Mouse (Mus musculus): ENCODE data around the gene Pafah1b2. TPM values are rescaled to one million over a fixed set of nuclear protein-coding genes. Genes with fewer than 3 reads are reported as not detected.

Pafah1b2 gene
- polyA plus RNA-seq, 1 experiment from 2014 or later, result 156 TPM

DNA sequence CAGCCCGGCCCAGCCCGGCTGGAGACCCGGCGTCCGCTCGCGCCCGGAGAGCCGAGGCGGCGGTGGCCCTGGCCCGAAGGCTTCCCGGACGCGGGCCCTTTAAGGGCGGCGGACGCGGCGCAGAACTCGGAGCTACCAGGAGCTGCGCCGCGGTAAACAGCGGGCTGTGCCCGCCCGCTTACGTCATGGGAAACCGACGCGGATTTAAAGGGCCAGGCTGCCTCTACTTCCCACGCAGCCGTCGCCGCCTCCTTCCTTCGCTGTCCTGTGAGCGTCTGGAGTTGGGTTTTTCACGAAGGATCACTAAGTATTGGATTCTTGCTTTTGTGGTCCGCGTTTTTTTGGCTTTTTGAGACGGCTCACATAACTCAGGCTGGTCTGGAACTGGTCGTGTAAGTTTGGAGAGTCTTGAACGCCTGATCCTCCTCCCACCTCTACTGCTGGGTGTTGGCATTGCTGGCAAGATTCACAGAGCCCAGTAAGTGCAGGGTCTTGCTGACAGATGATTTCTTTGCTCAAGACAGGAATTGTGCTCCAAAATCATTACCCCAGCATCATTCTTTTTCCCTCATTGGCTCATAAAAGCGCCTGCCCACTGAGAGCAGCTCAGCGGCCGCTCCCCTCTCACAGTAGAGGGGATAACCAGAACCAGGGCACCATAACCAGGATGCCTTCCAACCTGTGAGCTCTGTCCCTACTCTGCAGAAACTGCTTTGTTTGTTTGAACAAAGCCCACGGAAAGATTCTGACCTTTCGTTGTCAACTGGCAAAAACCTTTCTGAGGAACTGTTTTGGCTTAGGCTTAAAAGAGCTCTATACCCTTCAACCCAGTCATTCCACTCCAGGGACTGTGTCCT, 57.2 kb downstream of the Pafah1b2 start, which contains the start of gene Sidt2:
Gene Sidt2 (minus strand): TSS at position 152 of the 857 bp plus-strand sequence.
- WGBS, result under 1% methylated on average over 48 of the region's 48 CpGs
- peak; percentile 95 for ATAC-seq (replicated peaks; ENCODE audit: low FRiP score, low TSS enrichment, low read depth)

DNA sequence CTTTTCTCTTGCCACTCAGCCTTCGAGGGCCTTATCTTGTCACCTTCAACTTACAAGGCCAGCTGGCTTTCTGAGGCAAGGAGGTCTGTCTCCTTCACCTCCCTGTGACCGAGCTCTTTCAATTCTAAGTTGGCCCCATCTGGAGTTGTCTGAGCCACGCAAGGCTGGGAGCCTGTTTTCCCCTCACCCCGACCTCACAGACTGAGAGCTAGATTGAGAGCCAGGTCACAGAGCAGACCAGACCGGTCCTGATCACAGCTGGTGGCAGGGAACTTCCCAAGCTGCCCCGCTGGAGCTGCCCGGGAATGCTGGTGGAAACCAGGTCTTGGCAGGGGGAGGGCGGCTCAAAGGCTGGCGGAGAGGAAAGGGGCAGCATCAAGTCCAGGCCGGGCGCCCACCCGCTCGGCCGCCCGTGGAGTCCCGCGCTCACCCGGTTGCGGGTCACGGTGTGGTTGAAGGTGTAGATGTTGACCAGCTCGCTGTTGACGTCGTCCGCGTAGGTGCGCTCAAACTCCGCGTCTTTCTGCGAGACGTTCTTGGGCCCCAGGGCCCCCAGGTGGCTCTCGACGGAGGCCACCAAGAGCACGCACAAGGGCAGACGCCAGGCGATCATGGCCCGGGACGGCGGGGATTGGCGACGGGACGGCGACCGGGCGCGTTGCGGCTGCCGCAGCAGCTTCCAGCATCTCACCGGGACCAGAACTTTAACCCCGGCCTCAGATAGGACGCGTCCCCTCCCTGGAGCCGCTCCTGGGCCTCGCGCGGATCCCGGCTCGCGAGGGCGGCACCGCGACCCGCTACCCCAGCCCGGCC, 58.0 kb downstream of the Pafah1b2 start:
- peak; percentile 80 for ATAC-seq (replicated peaks; ENCODE audit: low FRiP score, low TSS enrichment, low read depth)
- under 1% methylated on average over 61 of the region's 63 CpGs for WGBS

More for the DNA sequence above, 57.2 kb downstream of the Pafah1b2 start, which contains the start of gene Sidt2:
- H3K4me3 ChIP-seq (ENCODE audit: low read depth, low read length), result peak within 1 kb of the TSS; percentile 89
- peak within 1 kb of the TSS; percentile 90 for H3K9ac ChIP-seq (ENCODE audit: low read length)
- no peaks in the 10 kb centered on the region for H3K9me3 ChIP-seq (ENCODE audit: control insufficient read depth, low read length)
- H3K36me3 ChIP-seq (ENCODE audit: control insufficient read depth, insufficient read depth, low read length), result peaks cover 16% of the 10 kb centered on the region
- peak; percentile 89 for DNase-seq (ENCODE audit: low spot score)
- H3K4me2 ChIP-seq (ENCODE audit: low read length), result peak within 1 kb of the TSS; percentile 91
- peak within 1 kb of the TSS; percentile 90 for H3K27ac ChIP-seq (ENCODE audit: low read depth)
- H3K4me1 ChIP-seq (replicated peaks; ENCODE audit: control insufficient read depth, insufficient read depth, low read length), result peaks cover 19% of the 10 kb centered on the region
- H3K27me3 ChIP-seq (replicated peaks; ENCODE audit: control insufficient read depth, insufficient read depth, low read length), result no peaks in the 10 kb centered on the region

DNA sequence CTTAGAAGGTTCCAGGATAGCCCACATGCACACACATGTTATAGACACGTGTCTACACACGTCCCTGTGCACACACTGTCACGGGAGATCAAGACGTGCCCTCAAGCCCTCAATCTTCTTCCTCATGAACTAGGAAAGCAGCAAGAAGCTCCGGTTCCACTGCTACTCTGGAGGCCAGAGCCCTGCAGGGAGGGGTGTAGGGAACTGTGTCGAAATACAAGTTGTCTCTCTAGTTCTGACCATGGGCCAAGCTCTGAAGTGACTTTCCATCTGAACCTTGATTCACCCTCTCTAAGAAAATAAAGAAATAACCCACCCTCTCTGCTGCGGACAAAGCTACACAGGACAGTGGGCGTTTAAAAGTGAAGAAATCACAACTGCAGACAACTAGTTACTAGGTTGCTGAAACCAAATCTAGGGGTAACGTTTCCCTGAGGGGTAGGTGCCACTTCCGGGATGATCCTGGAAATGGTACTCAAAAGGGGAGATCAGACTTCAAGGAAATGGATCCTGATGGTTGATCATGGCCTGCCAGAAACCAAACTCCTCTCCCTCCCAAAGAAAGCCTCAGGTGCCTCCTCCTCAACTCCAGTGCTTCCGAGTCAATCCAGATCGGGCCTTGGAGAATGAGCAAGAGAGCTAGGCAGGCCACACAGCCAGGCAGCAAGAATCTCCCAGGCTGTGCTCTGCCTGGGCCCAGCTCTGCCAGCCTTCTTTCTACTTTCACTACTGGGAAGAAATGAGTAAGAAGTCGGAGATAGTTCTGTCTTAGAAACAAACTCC, 58.8 kb downstream of the Pafah1b2 start:
- DNase-seq (ENCODE audit: low spot score), result no peak

More for the DNA sequence above, 58.0 kb downstream of the Pafah1b2 start:
- H3K27ac ChIP-seq (ENCODE audit: low read depth), result peak overlapping the region; percentile 90
- H3K4me2 ChIP-seq (ENCODE audit: low read length), result peak overlapping the region; percentile 91
- no peaks in the 10 kb centered on the region for H3K9me3 ChIP-seq (ENCODE audit: control insufficient read depth, low read length)
- H3K9ac ChIP-seq (ENCODE audit: low read length), result peak overlapping the region; percentile 90
- H3K36me3 ChIP-seq (ENCODE audit: control insufficient read depth, insufficient read depth, low read length), result peaks cover 24% of the 10 kb centered on the region
- peak; percentile 86 for DNase-seq (ENCODE audit: low spot score)
- H3K27me3 ChIP-seq (replicated peaks; ENCODE audit: control insufficient read depth, insufficient read depth, low read length), result no peaks in the 10 kb centered on the region
- H3K4me3 ChIP-seq (ENCODE audit: low read depth, low read length), result peak overlapping the region; percentile 89
- peaks cover 19% of the 10 kb centered on the region for H3K4me1 ChIP-seq (replicated peaks; ENCODE audit: control insufficient read depth, insufficient read depth, low read length)

DNA sequence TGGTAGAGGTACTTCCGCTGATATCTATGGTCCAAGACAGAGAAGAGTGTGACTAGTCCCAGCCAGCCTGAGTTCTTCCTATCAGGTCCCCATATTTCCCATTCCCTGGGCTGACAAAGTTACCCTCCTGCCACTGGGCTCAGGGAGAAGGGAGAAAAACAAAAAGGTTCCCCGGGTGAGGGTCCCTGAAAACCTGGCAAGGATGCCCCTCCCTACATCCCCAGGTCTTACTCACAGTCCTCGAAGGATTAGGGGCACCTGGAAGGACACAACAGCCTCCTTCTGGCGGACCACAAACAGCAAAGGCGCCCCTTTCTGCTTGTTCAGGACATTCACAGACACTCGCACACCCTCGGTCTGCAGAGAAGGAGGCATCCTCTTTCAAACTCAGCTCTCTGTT, 59.6 kb downstream of the Pafah1b2 start:
- 78% methylated on average over 7 of the region's 7 CpGs for WGBS
- H3K9me3 ChIP-seq (ENCODE audit: control insufficient read depth, low read length), result no peaks in the 10 kb centered on the region
- peaks cover 19% of the 10 kb centered on the region for H3K4me1 ChIP-seq (replicated peaks; ENCODE audit: control insufficient read depth, insufficient read depth, low read length)
- no peak overlapping the region for H3K4me3 ChIP-seq (ENCODE audit: low read depth, low read length)
- DNase-seq (ENCODE audit: low spot score) (no peak), ATAC-seq (replicated peaks; ENCODE audit: low FRiP score, low TSS enrichment, low read depth) (no peak)
- H3K4me2 ChIP-seq (ENCODE audit: low read length), result no peak overlapping the region
- H3K27me3 ChIP-seq (replicated peaks; ENCODE audit: control insufficient read depth, insufficient read depth, low read length), result no peaks in the 10 kb centered on the region
- H3K27ac ChIP-seq (ENCODE audit: low read depth), result no peak overlapping the region
- peaks cover 40% of the 10 kb centered on the region for H3K36me3 ChIP-seq (ENCODE audit: control insufficient read depth, insufficient read depth, low read length)
- no peak overlapping the region for H3K9ac ChIP-seq (ENCODE audit: low read length)

More for the DNA sequence above, 58.8 kb downstream of the Pafah1b2 start:
- Histone ChIP-seq H3K36me3 (ENCODE audit: control insufficient read depth, insufficient read depth, low read length) (peaks cover 32% of the 10 kb centered on the region), H3K4me1 (replicated peaks; ENCODE audit: control insufficient read depth, insufficient read depth, low read length) (peaks cover 19% of the 10 kb centered on the region), H3K4me3 (ENCODE audit: low read depth, low read length) (peak overlapping the region; percentile 89), H3K4me2 (ENCODE audit: low read length) (peak overlapping the region; percentile 91), H3K27ac (ENCODE audit: low read depth) (peak overlapping the region; percentile 90), H3K9me3 (ENCODE audit: control insufficient read depth, low read length) (no peaks in the 10 kb centered on the region), H3K9ac (ENCODE audit: low read length) (peak overlapping the region; percentile 90), H3K27me3 (replicated peaks; ENCODE audit: control insufficient read depth, insufficient read depth, low read length) (no peaks in the 10 kb centered on the region)
- ATAC-seq (replicated peaks; ENCODE audit: low FRiP score, low TSS enrichment, low read depth), result no peak
- 62% methylated on average over 13 of the region's 13 CpGs for WGBS

DNA sequence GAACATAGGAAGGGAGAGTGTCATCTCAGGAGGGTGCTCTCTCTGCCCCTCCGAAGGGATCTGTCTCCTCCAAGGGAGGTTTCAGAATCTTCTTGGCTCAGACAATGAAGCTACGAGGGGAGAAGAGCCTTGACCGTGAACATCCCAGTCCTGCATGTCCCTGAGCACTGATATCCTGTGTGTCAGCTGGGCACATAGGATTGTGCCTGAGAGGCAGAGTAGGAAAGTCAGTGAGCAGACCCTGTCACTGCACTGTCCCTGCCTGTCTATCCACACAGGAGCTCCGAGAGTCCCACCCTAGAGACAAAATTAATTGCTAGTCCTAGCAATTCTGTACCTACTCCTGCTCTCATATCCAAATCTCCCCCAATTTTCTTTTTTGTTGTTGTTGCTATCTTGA, 60.4 kb downstream of the Pafah1b2 start:
- ATAC-seq (replicated peaks; ENCODE audit: low FRiP score, low TSS enrichment, low read depth), result no peak
- peaks cover 46% of the 10 kb centered on the region for H3K36me3 ChIP-seq (ENCODE audit: control insufficient read depth, insufficient read depth, low read length)
- peaks cover 19% of the 10 kb centered on the region for H3K4me1 ChIP-seq (replicated peaks; ENCODE audit: control insufficient read depth, insufficient read depth, low read length)
- WGBS, result 92% methylated on average over 4 of the region's 4 CpGs
- no peak overlapping the region for H3K4me2 ChIP-seq (ENCODE audit: low read length)
- H3K27ac ChIP-seq (ENCODE audit: low read depth), result no peak overlapping the region
- no peak overlapping the region for H3K4me3 ChIP-seq (ENCODE audit: low read depth, low read length)
- no peak overlapping the region for H3K9ac ChIP-seq (ENCODE audit: low read length)
- no peak for DNase-seq (ENCODE audit: low spot score)
- H3K27me3 ChIP-seq (replicated peaks; ENCODE audit: control insufficient read depth, insufficient read depth, low read length), result no peaks in the 10 kb centered on the region
- no peaks in the 10 kb centered on the region for H3K9me3 ChIP-seq (ENCODE audit: control insufficient read depth, low read length)

DNA sequence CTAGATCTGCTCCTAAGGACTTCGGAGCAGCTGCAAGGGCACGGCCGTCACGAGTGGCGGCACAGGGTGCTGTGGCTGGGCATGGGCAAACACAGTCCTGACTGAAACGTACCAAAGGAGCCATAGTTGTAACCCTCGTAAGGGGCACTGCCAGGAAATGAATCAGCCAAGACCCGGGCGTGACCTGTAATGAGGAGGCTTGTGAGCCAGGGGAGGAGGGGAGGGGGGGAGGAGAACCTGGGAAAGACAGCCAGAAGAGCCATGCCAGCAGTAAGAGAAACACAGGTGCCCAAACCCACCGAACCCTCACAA, 65.7 kb downstream of the Pafah1b2 start:
- Histone ChIP-seq H3K4me1 (replicated peaks; ENCODE audit: control insufficient read depth, insufficient read depth, low read length) (no peaks in the 10 kb centered on the region), H3K36me3 (ENCODE audit: control insufficient read depth, insufficient read depth, low read length) (peaks cover 85% of the 10 kb centered on the region), H3K4me3 (ENCODE audit: low read depth, low read length) (no peak overlapping the region), H3K9ac (ENCODE audit: low read length) (no peak overlapping the region), H3K9me3 (ENCODE audit: control insufficient read depth, low read length) (no peaks in the 10 kb centered on the region), H3K27ac (ENCODE audit: low read depth) (no peak overlapping the region), H3K27me3 (replicated peaks; ENCODE audit: control insufficient read depth, insufficient read depth, low read length) (no peaks in the 10 kb centered on the region), H3K4me2 (ENCODE audit: low read length) (no peak overlapping the region)
- 80% methylated on average over 10 of the region's 10 CpGs for WGBS
- no peak for ATAC-seq (replicated peaks; ENCODE audit: low FRiP score, low TSS enrichment, low read depth)
- no peak for DNase-seq (ENCODE audit: low spot score)

DNA sequence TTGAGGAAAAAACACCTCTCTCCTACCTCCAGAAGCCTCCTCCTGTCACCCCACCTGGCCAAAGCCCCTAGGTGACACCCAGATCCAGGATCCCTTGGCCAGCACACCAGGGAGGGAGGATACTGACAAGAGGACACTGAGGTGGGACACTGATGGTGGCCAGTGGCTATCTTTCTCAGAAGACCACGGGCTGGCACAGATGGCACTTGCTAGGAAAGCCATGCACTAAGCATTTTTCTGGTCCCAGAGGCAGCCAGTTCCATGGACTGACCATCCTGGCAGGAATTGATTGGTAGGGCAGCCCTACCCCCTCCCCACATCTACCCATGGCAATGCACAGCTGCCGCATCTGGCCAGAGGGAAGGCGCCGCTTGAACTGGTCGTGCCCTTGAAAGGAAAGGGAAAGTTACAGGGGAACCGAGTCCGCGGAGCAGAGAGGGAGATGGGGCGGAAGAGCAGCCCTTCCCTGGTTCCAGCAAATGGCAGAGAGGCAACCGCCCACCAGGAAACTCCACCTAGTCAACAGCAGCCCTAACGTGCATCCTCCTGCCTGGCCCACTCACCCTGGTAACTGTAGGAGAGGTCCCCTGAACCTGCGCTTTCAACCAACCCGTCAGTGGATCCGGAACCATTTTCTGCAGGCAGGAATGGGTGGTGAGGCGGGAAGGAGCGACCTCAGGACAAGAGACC, 66.2 kb downstream of the Pafah1b2 start:
- no peak for ATAC-seq (replicated peaks; ENCODE audit: low FRiP score, low TSS enrichment, low read depth)

DNA sequence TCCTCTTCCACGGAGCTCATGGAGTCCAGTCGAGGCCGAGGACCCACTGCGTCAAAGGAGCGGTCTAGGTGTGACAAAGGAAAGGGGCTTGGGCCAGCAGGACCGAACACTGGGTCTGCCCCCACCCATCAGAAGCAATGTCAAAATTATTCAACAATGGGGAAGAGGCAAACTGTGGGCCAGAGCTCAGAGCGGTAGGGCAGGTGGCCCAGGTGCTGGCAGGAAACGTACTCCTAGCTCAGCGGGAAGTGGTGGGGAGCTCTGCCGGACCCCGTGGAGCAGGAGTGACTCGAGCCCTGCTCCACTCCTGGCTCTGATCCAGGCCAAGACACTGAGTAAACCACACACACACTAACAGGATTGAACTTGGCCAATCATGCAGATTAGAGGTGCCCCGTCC, 66.8 kb downstream of the Pafah1b2 start:
- Histone ChIP-seq H3K4me1 (replicated peaks; ENCODE audit: control insufficient read depth, insufficient read depth, low read length) (no peaks in the 10 kb centered on the region), H3K4me2 (ENCODE audit: low read length) (no peak overlapping the region), H3K9me3 (ENCODE audit: control insufficient read depth, low read length) (no peaks in the 10 kb centered on the region), H3K27me3 (replicated peaks; ENCODE audit: control insufficient read depth, insufficient read depth, low read length) (no peaks in the 10 kb centered on the region), H3K36me3 (ENCODE audit: control insufficient read depth, insufficient read depth, low read length) (peaks cover 87% of the 10 kb centered on the region), H3K9ac (ENCODE audit: low read length) (no peak overlapping the region), H3K4me3 (ENCODE audit: low read depth, low read length) (no peak overlapping the region), H3K27ac (ENCODE audit: low read depth) (no peak overlapping the region)
- no peak for DNase-seq (ENCODE audit: low spot score)
- ATAC-seq (replicated peaks; ENCODE audit: low FRiP score, low TSS enrichment, low read depth), result no peak
- WGBS, result 91% methylated on average over 13 of the region's 13 CpGs

More for the DNA sequence above, 66.2 kb downstream of the Pafah1b2 start:
- WGBS, result 86% methylated on average over 16 of the region's 16 CpGs
- H3K27me3 ChIP-seq (replicated peaks; ENCODE audit: control insufficient read depth, insufficient read depth, low read length), result no peaks in the 10 kb centered on the region
- no peak for DNase-seq (ENCODE audit: low spot score)
- H3K9me3 ChIP-seq (ENCODE audit: control insufficient read depth, low read length), result no peaks in the 10 kb centered on the region
- H3K4me2 ChIP-seq (ENCODE audit: low read length), result no peak overlapping the region
- H3K9ac ChIP-seq (ENCODE audit: low read length), result no peak overlapping the region
- no peak overlapping the region for H3K4me3 ChIP-seq (ENCODE audit: low read depth, low read length)
- H3K36me3 ChIP-seq (ENCODE audit: control insufficient read depth, insufficient read depth, low read length), result peaks cover 82% of the 10 kb centered on the region
- no peaks in the 10 kb centered on the region for H3K4me1 ChIP-seq (replicated peaks; ENCODE audit: control insufficient read depth, insufficient read depth, low read length)
- H3K27ac ChIP-seq (ENCODE audit: low read depth), result no peak overlapping the region

All from intestine, embryonic 14.5 days (tissue).